Mouse (Mus musculus) embryo, embryonic 10.5 days (tissue): ENCODE results near the gene Zfyve9.

Source experiments
- DNase-seq: peaks from one replicate; pipeline ENCODE4 v3.0.0-alpha.2; 2015; ENCODE audit warnings: low spot score

The Zfyve9 gene

GRCm38 (mm10) chr4:108780057-108780863 lies at the start of gene Zfyve9:
Zfyve9 (minus strand) TSS chr4:108780798.
- peak; percentile 83 for DNase-seq

GRCm38 (mm10) chr4:108826643-108827042 lies 46.0 kb upstream of the Zfyve9 start:
- DNase-seq: no peak

DNA sequence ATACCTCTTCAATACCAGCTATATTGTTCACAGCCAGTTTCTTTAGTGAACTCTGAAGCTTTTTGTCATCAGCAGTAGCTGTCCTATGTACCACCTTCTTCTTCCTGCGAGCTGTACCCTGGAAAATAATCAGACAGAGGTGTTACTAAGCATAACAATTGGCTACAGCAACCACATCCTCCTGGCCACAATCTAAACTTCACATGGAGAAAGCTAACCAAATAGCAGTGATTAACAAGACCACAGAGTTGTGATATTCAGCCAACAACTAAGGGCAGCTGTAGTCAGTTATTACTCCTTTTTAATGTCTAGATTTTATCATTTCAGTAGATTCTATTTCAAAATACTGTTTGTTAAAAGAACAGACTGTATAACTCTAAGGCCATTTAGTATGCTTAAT lies 45.5 kb upstream of the Zfyve9 start:
- no peak for DNase-seq

DNA sequence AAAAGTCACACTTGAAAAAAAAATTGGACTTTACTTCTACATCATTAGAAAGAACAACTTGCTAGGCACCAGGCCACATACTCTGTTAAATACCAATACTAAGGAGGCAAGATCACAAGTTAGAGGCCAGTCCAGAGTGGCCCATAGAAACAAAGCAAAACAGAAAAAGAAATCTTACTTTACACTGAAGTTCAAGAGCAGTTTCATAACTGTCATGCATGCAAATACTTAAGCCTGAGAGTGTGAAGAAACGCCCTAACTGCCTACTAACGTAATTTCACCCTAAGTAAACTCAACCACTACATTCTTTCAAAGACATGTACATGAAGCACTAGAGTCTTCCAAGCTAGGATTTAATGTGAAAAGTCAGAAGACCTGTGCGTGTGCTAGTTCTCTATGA lies 45.1 kb upstream of the Zfyve9 start:
- no peak for DNase-seq

DNA sequence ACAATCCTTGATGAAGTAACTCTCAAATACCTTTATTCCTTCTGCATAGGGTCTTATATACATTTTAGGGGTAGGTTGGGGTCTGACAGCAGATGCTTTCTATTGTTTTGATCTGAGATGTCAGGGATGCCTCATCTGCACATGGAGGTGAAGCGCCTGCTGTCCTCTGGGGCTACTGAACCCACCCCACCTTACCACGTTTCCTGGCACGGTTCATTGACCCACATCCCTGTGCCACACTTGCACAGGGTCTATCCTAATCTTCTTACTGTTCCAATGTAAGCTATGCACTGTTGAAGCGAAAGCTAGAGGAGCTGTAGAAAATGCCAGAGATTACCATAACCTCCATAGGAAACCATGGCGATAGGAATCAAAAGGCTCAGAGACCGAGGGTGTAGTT lies 31.0 kb upstream of the Zfyve9 start:
- no peak for DNase-seq

DNA sequence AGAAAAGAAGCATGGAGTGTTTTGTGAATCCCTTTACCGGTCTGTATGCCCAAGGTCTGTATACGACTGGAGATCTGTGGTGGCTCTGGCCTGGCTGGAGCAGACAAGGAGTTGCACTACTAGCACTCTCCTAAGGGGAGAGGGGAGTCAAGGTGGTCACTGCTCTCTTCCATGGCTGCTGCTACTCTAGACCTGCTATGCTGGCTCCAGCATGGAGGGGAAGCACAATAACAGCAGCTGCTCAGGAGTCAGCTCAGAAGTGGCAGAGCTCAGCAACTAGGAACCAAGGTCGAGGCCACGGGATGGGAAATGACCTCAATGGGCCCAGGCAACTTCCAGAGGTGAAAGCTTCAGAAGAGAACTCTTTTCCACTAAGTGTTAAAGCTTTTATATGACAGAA lies 30.5 kb upstream of the Zfyve9 start:
- no peak for DNase-seq

DNA sequence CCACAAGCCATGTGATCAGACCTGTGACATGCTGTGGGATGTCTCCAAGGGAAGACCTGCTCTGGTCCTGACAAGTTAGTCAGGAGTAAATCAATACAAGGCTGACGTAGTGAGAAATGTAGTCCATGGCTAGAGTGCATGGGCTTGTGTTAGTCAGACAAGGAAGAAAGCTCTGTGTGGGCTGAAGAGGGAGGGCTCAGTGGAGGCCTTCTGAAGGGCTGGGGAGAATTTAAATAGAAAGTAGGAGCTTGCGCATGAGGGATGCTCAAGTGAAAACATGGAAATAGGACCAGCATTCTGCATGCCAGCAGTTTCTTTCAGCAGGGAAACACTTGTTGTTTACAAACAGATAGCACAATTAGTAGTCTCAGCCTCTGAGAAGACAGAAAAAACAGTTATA lies 22.9 kb upstream of the Zfyve9 start:
- no peak for DNase-seq

DNA sequence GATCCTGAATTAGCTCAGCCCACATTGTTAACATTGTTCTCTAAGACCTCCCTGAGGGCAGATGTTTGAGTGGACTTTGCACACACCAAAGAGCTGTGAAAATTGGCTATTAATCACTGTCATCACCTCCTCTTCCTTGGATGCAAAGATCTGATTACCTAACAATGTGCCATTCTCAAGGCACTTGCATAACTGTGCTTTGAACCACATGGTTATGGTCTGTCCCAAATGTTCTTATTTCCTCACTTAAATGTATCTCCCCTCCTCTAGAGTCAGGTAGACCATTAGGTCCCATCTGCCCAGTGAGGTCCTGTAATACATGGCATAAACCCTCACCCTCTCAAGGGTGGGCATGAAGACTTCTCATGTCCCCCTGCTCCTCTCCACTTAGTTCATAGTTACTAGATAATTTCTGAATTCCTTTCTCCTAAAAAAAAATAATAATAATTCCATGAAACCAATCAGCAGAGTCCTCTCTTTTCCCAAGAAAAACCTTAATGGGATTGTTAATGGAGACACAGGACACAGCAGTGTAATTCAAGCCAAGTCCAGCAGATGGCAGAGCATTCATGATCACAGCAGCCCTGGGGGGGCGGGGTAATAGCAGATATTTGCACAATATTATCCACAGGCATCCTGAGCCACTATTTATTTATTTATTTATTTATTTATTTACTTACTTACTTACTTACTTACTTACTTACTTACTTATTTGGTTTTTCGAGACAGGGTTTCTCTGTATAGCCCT lies 17.7 kb upstream of the Zfyve9 start:
- DNase-seq: peak; percentile 79

DNA sequence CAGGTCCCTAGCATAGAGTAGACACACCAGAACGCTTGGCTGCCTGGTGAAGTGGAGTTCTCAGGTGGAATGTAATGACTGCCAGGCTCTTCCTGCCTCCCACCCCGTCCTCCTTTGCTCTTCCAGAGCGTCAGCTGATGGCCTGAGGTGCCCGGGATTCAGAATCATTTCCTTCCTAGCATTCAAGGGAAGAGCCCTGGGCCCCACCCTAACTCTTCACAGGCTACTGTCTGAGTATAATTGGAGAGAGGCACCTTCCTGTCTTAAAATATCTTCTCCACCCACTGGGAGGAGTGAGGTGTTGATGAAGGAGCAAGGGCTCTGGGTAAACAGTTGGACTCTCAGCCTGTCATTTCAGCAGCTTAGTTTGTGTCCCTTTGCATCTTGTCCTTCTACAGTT lies 16.1 kb upstream of the Zfyve9 start:
- DNase-seq: no peak

GRCm38 (mm10) chr4:108793941-108794340 lies 13.3 kb upstream of the Zfyve9 start:
- DNase-seq: no peak

GRCm38 (mm10) chr4:108790507-108790906 lies 9.9 kb upstream of the Zfyve9 start:
- no peak for DNase-seq

DNA sequence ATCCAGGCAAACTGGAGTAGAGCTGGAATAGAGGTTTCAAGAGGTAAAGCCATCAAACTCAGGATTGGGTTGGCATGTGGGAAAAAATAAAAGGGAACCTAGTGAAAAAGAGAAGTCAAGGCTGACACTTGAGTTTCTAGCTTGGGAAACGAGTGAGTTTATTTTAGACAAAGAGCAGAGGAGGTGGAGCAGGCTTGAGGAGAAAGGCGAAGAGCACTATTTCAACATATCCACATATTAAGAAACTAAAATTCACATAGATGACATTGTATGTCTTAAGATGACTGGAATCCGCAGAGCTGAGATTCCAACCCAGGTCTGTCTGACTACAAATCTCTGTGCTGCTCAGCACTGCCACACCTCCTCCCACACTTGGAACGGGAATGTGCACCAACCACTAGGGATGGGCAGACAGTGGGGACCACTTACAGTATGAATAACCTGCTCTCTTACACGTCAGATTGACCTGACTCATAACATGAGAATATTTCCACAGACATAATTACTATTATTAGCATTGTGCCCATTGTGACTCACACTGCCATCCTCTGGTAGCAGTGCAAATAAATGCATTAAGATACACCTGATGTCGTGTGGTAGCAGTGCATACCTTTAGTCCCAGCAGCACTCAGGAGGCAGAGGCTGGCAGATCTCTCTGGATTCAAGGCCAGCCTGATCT lies 8.8 kb upstream of the Zfyve9 start:
- DNase-seq: no peak

GRCm38 (mm10) chr4:108782421-108783085 lies 2.0 kb upstream of the Zfyve9 start:
- no peak for DNase-seq

GRCm38 (mm10) chr4:108781596-108781995 lies 998 bp upstream of the Zfyve9 start:
- peak; percentile 13 for DNase-seq

GRCm38 (mm10) chr4:108780864-108781205 lies 237 bp upstream of the Zfyve9 start:
- peak; percentile 83 for DNase-seq

- no peak for DNase-seq
Observed at GRCm38 (mm10) chr4:108779763-108780056, 888 bp downstream of the Zfyve9 start.

GRCm38 (mm10) chr4:108768527-108768926 lies 12.1 kb downstream of the Zfyve9 start:
- DNase-seq: no peak

- DNase-seq: no peak
Observed at GRCm38 (mm10) chr4:108759583-108759982, 21.0 kb downstream of the Zfyve9 start.

DNA sequence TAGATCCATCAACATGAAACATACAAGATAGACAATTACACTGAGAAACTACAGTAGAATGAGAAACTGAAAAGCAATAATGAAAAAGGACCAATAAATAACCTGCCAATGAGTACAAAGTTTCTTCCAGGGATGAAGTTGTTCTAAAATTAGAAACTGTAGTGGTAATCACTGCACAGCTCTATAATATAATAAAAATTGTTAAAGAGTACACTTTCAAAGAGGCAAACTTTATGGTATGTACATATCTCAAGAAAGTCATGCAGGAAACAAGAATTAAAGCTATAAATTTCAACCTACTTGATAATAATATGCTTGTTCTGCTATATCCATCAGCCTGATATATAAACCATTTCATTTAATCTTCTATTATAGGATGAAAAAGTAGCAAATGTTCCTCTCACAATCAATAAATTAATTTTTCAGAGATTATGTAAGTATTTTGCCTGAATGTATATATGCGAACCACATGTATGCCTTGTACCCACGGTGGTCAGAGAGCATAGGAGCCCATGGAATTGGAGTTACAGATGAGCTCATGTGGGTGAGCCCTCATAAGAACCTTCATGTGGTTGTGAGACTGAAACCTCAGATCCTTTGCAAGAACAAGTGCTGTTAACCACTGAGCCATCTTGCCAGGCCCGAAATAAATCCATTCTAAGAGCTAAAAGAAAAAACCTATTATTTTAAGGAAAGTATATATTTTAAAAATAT lies 34.3 kb downstream of the Zfyve9 start:
- no peak for DNase-seq

- peak; percentile 4 for DNase-seq
Observed at GRCm38 (mm10) chr4:108731582-108731981, 49.0 kb downstream of the Zfyve9 start.

DNA sequence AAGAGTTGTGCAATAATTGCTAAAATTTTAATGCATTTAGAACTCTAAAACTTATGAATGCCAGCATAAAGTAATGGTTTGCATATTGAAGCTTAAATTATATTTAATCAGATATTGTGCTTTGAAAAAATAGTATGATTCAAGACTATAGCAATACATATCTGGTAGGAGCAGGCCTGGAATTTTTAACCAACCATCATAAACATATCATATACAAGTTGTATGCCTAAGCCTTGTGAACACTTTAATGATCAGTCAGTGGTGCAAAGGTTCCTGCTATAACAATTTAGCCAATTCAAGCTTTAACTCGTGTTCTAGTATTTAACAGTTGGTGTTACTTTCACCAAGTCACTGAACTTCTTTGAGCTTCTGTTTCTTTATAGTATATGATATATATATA lies 50.1 kb downstream of the Zfyve9 start:
- no peak for DNase-seq

- no peak for DNase-seq
Observed at GRCm38 (mm10) chr4:108724102-108724501, 56.5 kb downstream of the Zfyve9 start.
